Mouse (Mus musculus): ENCODE data around the gene Ager. TPM values are rescaled to one million over a fixed set of nuclear protein-coding genes. Genes with fewer than 3 reads are reported as not detected.

Gene Ager
- total and polyA plus RNA-seq, 2 experiments from 2014 or later, result 2.0 to 2.1 TPM

- peak within 1 kb of the TSS; percentile 92 for H3K27ac ChIP-seq (ENCODE audit: low read depth, low read length)
- no peaks in the 10 kb centered on the region for H3K9me3 ChIP-seq (ENCODE audit: low read length)
- DNase-seq (ENCODE audit: low spot score) (no peak), ATAC-seq (ENCODE audit: low FRiP score) (no peak)
- no peak; the same call in 1 of the 2 replicates for TF ChIP-seq CTCF (IDR thresholded peaks at IDR 0.05)
- H3K4me3 ChIP-seq (ENCODE audit: low read depth, low read length), result peak within 1 kb of the TSS; percentile 74
- WGBS, result 2% methylated on average over 29 of the region's 29 CpGs
- peak within 1 kb of the TSS; percentile 89 for H3K4me2 ChIP-seq (ENCODE audit: low read depth, low read length, poor library complexity, severe bottlenecking)
- H3K27me3 ChIP-seq (ENCODE audit: insufficient read depth, low read length), result no peaks in the 10 kb centered on the region
- H3K4me1 ChIP-seq (ENCODE audit: insufficient read depth, low read length), result peaks cover 20% of the 10 kb centered on the region
- no peaks in the 10 kb centered on the region for H3K36me3 ChIP-seq (ENCODE audit: insufficient read depth, low read length)
- peak within 1 kb of the TSS; percentile 65 for H3K9ac ChIP-seq (replicated peaks; ENCODE audit: low read length, poor library complexity, severe bottlenecking)
These were observed 30.4 kb downstream of the Ager start, which contains the start of gene Ppt2 for GRCm38 (mm10) chr17:34627943-34628643. Gene Ppt2, minus strand, starts transcription at chr17:34628510.

GRCm38 (mm10) chr17:34628644-34628967, 30.9 kb downstream of the Ager start:
- no peak for TF ChIP-seq CTCF (IDR thresholded peaks at IDR 0.05)
- H3K27ac ChIP-seq (ENCODE audit: low read depth, low read length), result peak overlapping the region; percentile 92
- no peaks in the 10 kb centered on the region for H3K9me3 ChIP-seq (ENCODE audit: low read length)
- peak overlapping the region; percentile 89 for H3K4me2 ChIP-seq (ENCODE audit: low read depth, low read length, poor library complexity, severe bottlenecking)
- peak overlapping the region; percentile 65; the same call in 1 of the 2 replicates for H3K9ac ChIP-seq (replicated peaks; ENCODE audit: low read length, poor library complexity, severe bottlenecking)
- DNase-seq (ENCODE audit: low spot score) (no peak), ATAC-seq (ENCODE audit: low FRiP score) (no peak)
- no peaks in the 10 kb centered on the region for H3K27me3 ChIP-seq (ENCODE audit: insufficient read depth, low read length)
- H3K4me3 ChIP-seq (ENCODE audit: low read depth, low read length), result peak overlapping the region; percentile 74
- H3K36me3 ChIP-seq (ENCODE audit: insufficient read depth, low read length), result no peaks in the 10 kb centered on the region
- WGBS, result 21% methylated on average over 5 of the region's 5 CpGs
- peaks cover 20% of the 10 kb centered on the region for H3K4me1 ChIP-seq (ENCODE audit: insufficient read depth, low read length)

- H3K4me1 ChIP-seq (ENCODE audit: insufficient read depth, low read length), result peaks cover 20% of the 10 kb centered on the region
- H3K4me3 ChIP-seq (ENCODE audit: low read depth, low read length), result peak within 1 kb of the TSS; percentile 74
- H3K4me2 ChIP-seq (ENCODE audit: low read depth, low read length, poor library complexity, severe bottlenecking), result peak within 1 kb of the TSS; percentile 89
- no peaks in the 10 kb centered on the region for H3K9me3 ChIP-seq (ENCODE audit: low read length)
- no peak; the same call in 1 of the 2 replicates for ATAC-seq (ENCODE audit: low FRiP score)
- no peaks in the 10 kb centered on the region for H3K27me3 ChIP-seq (ENCODE audit: insufficient read depth, low read length)
- peak within 1 kb of the TSS; percentile 92 for H3K27ac ChIP-seq (ENCODE audit: low read depth, low read length)
- no peak for TF ChIP-seq CTCF (IDR thresholded peaks at IDR 0.05)
- 2% methylated on average over 16 of the region's 16 CpGs for WGBS
- peak within 1 kb of the TSS; percentile 65 for H3K9ac ChIP-seq (replicated peaks; ENCODE audit: low read length, poor library complexity, severe bottlenecking)
- peak; percentile 78 for DNase-seq (ENCODE audit: low spot score)
- no peaks in the 10 kb centered on the region for H3K36me3 ChIP-seq (ENCODE audit: insufficient read depth, low read length)
These were observed 31.6 kb downstream of the Ager start, which contains the start of gene Prrt1 for GRCm38 (mm10) chr17:34629221-34629751. Gene Prrt1, plus strand, starts transcription at chr17:34629533.

- peak overlapping the region; percentile 89 for H3K4me2 ChIP-seq (ENCODE audit: low read depth, low read length, poor library complexity, severe bottlenecking)
- H3K27me3 ChIP-seq (ENCODE audit: insufficient read depth, low read length), result no peaks in the 10 kb centered on the region
- H3K4me1 ChIP-seq (ENCODE audit: insufficient read depth, low read length), result peaks cover 20% of the 10 kb centered on the region
- no peak for DNase-seq (ENCODE audit: low spot score)
- no peak for TF ChIP-seq CTCF (IDR thresholded peaks at IDR 0.05)
- peak overlapping the region; percentile 54; the same call in 1 of the 2 replicates for H3K9ac ChIP-seq (replicated peaks; ENCODE audit: low read length, poor library complexity, severe bottlenecking)
- ATAC-seq (ENCODE audit: low FRiP score), result no peak
- no peaks in the 10 kb centered on the region for H3K36me3 ChIP-seq (ENCODE audit: insufficient read depth, low read length)
- WGBS, result 22% methylated on average over 12 of the region's 12 CpGs
- 0 out of 2 replicates have a peak overlapping the region, but pooled peaks have one; percentile 12 for H3K27ac ChIP-seq (ENCODE audit: low read depth, low read length)
- H3K9me3 ChIP-seq (ENCODE audit: low read length), result no peaks in the 10 kb centered on the region
- H3K4me3 ChIP-seq (ENCODE audit: low read depth, low read length), result peak overlapping the region; percentile 74
These were observed 32.3 kb downstream of the Ager start for GRCm38 (mm10) chr17:34629796-34630603.

- peak overlapping the region; percentile 74 for H3K4me3 ChIP-seq (ENCODE audit: low read depth, low read length)
- 3% methylated on average over 42 of the region's 48 CpGs for WGBS
- DNase-seq (ENCODE audit: low spot score), result no peak
- peak overlapping the region; percentile 89 for H3K4me2 ChIP-seq (ENCODE audit: low read depth, low read length, poor library complexity, severe bottlenecking)
- TF ChIP-seq CTCF (IDR thresholded peaks at IDR 0.05), result no peak
- no peak for ATAC-seq (ENCODE audit: low FRiP score)
- H3K27me3 ChIP-seq (ENCODE audit: insufficient read depth, low read length), result no peaks in the 10 kb centered on the region
- no peaks in the 10 kb centered on the region for H3K36me3 ChIP-seq (ENCODE audit: insufficient read depth, low read length)
- H3K9ac ChIP-seq (replicated peaks; ENCODE audit: low read length, poor library complexity, severe bottlenecking), result peak overlapping the region; percentile 54
- peaks cover 20% of the 10 kb centered on the region for H3K4me1 ChIP-seq (ENCODE audit: insufficient read depth, low read length)
- no peak overlapping the region for H3K27ac ChIP-seq (ENCODE audit: low read depth, low read length)
- H3K9me3 ChIP-seq (ENCODE audit: low read length), result no peaks in the 10 kb centered on the region
These were observed 33.2 kb downstream of the Ager start for GRCm38 (mm10) chr17:34630761-34631301.
